Mouse (Mus musculus) lung, embryonic 14.5 days (tissue): ENCODE measurements around the gene Elovl4. TPM values are rescaled to one million over a fixed set of nuclear protein-coding genes. Genes with fewer than 3 reads are reported as not detected.

Experiments
- ATAC-seq: fragments of 200-750 bp; cut with Nextera tagmentation; 2 replicates; pipeline ENCODE4 v1.8.0; 2017; ENCODE audit warnings: mild to moderate bottlenecking, moderate TSS enrichment, moderate library complexity; ENCODE audit not compliant: insufficient read depth
- DNase-seq: peaks from one replicate; pipeline ENCODE4 v3.0.0-alpha.2; 2015
- H3K27ac ChIP-seq: fragments of 300-500 bp; sonication (generic); 2 replicates; pipeline ENCODE4 v1.5.1; 2014; ENCODE audit warnings: low read depth, mild to moderate bottlenecking, moderate library complexity
- H3K27me3 ChIP-seq: fragments of 300-500 bp; sonication (generic); 2 replicates; pipeline ENCODE4 v1.6.1; 2014; ENCODE audit warnings: low read length, control low read depth; ENCODE audit not compliant: insufficient read depth
- H3K36me3 ChIP-seq: fragments of 300-500 bp; sonication (generic); 2 replicates; pipeline ENCODE4 v1.6.1; 2014; ENCODE audit warnings: control low read depth; ENCODE audit not compliant: insufficient read depth
- H3K4me1 ChIP-seq: fragments of 300-500 bp; sonication (generic); 2 replicates; pipeline ENCODE4 v1.6.1; 2014; ENCODE audit warnings: antibody characterized with exemption, control low read depth; ENCODE audit not compliant: insufficient read depth
- H3K4me2 ChIP-seq: fragments of 300-500 bp; sonication (generic); 2 replicates; pipeline ENCODE4 v1.6.1; 2014; ENCODE audit warnings: mild to moderate bottlenecking
- H3K4me3 ChIP-seq: fragments of 300-500 bp; sonication (generic); 2 replicates; pipeline ENCODE4 v1.5.1; 2014; ENCODE audit warnings: low read depth, low read length
- H3K9ac ChIP-seq: fragments of 300-500 bp; sonication (generic); 2 replicates; pipeline ENCODE4 v1.6.1; 2014
- H3K9me3 ChIP-seq: fragments of 300-500 bp; sonication (generic); 2 replicates; pipeline ENCODE4 v1.6.1; 2016; ENCODE audit warnings: low read depth, low read length, control low read depth
- CTCF ChIP-seq: IDR thresholded peaks from 2 replicates; pipeline ENCODE4 v1.5.1; 2016; ENCODE audit warnings: antibody characterized with exemption, low read depth
- WGBS: fragments of 180-500 bp; shearing (Covaris S2); extraction: QIAGEN DNeasy Blood & Tissue Kit; methylation state at CpG from one replicate; pipeline ENCODE4 v1.1.7; 2014; 5-methylcytosine and 5-hydroxymethylcytosine counted together
- polyA plus RNA-seq: library from polyadenylated mRNA; unstranded; fragments of >200 nt; fragmentation: Nextera tagmentation; extraction: Ambion mirVana; gene quantifications from 2 replicates; pipeline ENCODE4 v1.2.1, GENCODE M21; 2014

The Elovl4 gene
- polyA plus RNA-seq = 5.4 and 5.5 TPM in 2 replicates

DNA sequence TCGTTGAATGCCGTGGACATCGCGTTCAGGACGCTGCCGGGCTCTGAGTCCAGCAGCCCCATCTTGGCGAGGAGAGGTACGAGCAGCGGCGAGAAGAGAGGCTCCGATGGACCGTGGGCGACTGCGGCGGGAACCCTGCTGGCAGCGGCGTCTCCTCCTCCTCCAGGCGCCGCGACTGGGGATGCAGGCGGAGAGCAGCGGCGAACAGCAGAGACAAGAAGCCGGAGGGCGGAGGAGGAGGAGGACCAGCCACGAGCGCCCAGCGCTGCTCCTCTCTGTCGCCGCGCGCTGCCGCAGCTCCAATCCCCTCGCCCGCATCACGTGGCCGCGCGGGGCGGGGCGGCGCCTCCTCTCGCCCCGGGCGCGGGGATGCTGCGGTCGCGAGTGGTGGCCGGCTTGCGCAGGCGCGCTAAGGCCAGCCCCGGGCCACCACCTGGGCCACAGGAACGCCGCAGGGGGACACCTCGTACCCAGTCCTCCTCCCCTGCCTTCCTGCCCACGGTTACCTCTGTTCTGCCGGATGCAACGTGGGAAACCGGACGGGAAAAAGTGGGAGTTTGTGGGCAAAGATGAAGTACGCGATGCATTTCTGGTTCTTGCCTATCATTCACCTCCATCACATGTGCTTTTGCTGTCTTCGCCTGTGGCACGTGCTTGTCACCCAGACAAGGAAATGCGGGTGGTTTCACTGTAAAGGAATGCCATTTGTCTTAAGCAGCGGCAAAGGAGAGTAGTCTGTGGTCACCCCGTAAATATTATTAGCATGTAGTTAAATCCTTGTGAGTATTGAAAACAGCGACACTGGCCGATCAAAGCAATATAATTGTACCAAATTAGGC lies at the start of gene Elovl4:
Gene Elovl4 (minus strand): TSS at position 301 of the 839 bp plus-strand sequence.
- Histone ChIP-seq H3K27me3 (peaks cover 22% of the 10 kb centered on the region), H3K4me2 (peak within 1 kb of the TSS; percentile 89), H3K9me3 (no peaks in the 10 kb centered on the region), H3K27ac (peak within 1 kb of the TSS; percentile 36; the same call in 1 of the 2 replicates), H3K36me3 (no peaks in the 10 kb centered on the region), H3K4me3 (peak within 1 kb of the TSS; percentile 63), H3K9ac (peak within 1 kb of the TSS; percentile 57), H3K4me1 (no peaks in the 10 kb centered on the region)
- ATAC-seq = peak; percentile 88
- WGBS = 1% methylated on average over 65 of the region's 71 CpGs
- TF ChIP-seq CTCF = no peak
- peak; percentile 81 for DNase-seq

DNA sequence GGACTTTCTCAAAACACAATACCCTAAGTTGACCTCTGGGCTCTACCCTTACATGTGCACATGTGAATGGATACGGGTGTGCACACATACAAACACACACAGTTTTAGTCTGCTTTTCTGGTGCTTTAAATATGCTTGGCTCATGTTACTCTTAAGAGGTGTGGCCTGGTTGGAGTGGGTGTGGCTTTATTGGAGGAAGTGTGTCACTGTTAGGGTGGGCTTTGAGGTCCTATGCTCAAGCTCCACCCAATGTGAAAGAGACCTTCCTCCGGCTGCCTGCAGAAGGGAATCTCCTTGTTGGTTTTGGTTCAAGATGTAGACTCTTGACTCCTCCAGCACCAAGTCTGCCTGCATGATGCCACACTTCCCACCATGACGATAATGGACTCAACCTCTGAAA lies 46.4 kb upstream of the Elovl4 start:
- H3K9me3 ChIP-seq = no peaks in the 10 kb centered on the region
- H3K27ac ChIP-seq = no peak overlapping the region
- DNase-seq = no peak
- ATAC-seq = no peak; the same call in 1 of the 2 replicates
- H3K4me2 ChIP-seq = no peak overlapping the region
- H3K36me3 ChIP-seq = peaks cover 68% of the 10 kb centered on the region
- no peak overlapping the region for H3K9ac ChIP-seq
- H3K4me1 ChIP-seq = no peaks in the 10 kb centered on the region
- no peak for TF ChIP-seq CTCF
- WGBS = 93% methylated on average over 3 of the region's 3 CpGs
- no peaks in the 10 kb centered on the region for H3K27me3 ChIP-seq
- no peak overlapping the region for H3K4me3 ChIP-seq

DNA sequence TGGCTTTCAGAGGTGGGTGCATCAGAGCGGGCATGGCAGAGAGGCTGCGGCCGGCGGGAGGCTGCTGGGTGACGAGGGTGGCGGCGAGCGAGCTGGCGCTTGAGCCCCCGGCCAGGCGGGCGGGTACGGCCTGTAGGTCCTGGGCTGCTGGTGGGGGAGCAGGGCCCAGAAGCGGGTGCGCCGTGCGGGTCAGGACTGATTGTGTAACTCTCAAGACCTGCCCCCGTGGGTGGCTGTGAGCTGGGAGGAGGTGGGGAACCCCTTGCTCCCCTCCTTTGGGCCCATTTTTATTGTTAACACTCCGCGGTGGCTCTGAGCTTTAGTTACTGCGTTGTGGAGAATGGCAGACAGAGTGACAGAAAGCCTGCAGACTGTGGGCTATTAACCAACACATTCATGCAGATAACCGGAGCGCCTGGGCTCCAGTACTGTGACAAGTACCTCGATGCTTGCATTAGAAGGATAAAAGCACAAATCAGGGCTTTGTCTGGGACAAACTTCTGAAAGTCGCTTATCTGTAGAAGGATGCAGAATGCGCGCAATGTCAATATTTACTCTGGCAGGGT lies 28.8 kb upstream of the Elovl4 start:
- peak; percentile 33 for DNase-seq
- Histone ChIP-seq H3K4me1 (peaks cover 7% of the 10 kb centered on the region; the same call in 1 of the 2 replicates), H3K36me3 (peaks cover 10% of the 10 kb centered on the region; the same call in 1 of the 2 replicates), H3K4me2 (peak overlapping the region; percentile 79), H3K27me3 (no peaks in the 10 kb centered on the region), H3K9ac (peak overlapping the region; percentile 81), H3K4me3 (peak overlapping the region; percentile 94), H3K9me3 (no peaks in the 10 kb centered on the region), H3K27ac (peak overlapping the region; percentile 54; the same call in 1 of the 2 replicates)
- TF ChIP-seq CTCF = no peak
- ATAC-seq = peak; percentile 81
- 1% methylated on average over 27 of the region's 27 CpGs for WGBS

DNA sequence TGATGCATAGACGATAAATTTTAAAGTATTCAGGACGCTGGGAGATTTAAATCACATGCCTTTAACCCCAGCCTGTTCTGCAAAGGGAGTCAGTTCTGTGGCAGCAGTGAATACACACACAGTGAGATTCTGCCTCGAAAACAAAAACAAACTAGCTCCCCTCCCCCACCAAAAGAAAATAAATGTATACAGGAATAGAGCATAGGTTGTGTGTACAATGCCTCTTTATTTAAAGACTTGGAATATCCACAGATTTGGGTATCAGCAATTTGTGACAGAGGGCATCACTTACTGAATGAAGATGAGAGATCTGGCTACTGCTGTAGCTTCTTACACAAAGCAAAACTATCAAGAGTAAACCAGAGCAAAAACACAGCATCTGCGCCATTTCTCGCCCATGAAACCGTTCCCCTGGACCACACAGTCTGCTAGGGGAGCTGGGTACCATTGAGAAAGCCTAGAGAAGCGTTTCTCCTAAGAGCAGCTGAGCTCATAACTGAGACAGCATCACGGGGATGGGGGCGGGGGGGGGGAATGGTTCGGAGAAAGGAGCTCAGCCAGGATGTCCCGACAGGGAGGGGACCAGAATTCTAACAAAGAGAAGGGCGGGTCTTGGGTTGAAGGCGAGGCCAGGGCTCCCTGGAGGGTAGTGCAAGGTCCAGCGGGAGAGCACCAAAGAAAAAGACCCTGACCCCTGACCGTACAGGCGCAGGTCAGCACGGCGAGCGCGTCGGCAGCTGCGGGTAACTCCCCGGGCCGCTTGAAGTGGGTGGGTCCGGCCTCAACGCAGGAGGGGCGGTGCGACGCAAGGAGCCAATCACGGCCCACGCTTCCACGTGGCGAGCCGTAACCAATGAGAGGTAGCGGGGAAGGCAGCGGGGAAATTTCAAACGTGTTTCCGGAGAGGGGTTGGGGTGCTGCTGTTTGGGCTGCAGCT lies 28.0 kb upstream of the Elovl4 start, which contains the start of gene Ttk:
Gene Ttk (plus strand): TSS at position 879 of the 937 bp plus-strand sequence.
- Histone ChIP-seq H3K27ac (peak within 1 kb of the TSS; percentile 61), H3K9me3 (no peaks in the 10 kb centered on the region), H3K4me3 (peak within 1 kb of the TSS; percentile 94), H3K27me3 (no peaks in the 10 kb centered on the region), H3K36me3 (peaks cover 7% of the 10 kb centered on the region; the same call in 1 of the 2 replicates), H3K4me1 (peaks cover 7% of the 10 kb centered on the region; the same call in 1 of the 2 replicates), H3K9ac (peak within 1 kb of the TSS; percentile 81), H3K4me2 (peak within 1 kb of the TSS; percentile 79)
- WGBS = 1% methylated on average over 37 of the region's 38 CpGs
- DNase-seq (peak; percentile 97), ATAC-seq (peak; percentile 99)
- no peak for TF ChIP-seq CTCF

DNA sequence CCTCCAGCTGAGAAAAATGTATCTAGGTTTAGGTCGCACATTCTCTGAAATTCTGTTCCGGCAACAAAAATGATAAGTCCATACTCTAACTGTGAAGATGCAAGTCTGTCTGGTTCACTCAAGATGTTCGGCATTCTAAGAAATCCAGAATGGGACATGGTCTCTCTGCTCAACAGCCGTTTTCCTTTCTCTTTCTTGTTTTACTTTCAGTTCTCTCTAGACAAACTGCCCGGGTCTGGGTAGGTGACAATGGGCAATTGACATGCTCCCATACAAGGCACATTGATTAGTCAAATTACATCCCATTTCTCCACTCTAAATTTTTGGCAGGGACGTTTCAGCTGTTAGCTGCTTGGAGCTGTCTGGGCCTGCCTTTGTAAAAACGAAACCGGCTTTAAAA lies 25.1 kb upstream of the Elovl4 start:
- TF ChIP-seq CTCF = no peak
- peaks cover 7% of the 10 kb centered on the region; the same call in 1 of the 2 replicates for H3K4me1 ChIP-seq
- H3K4me3 ChIP-seq = no peak overlapping the region
- DNase-seq (no peak), ATAC-seq (no peak)
- H3K27me3 ChIP-seq = no peaks in the 10 kb centered on the region
- no peak overlapping the region for H3K9ac ChIP-seq
- H3K36me3 ChIP-seq = no peaks in the 10 kb centered on the region
- no peaks in the 10 kb centered on the region for H3K9me3 ChIP-seq
- no peak overlapping the region for H3K27ac ChIP-seq
- 75% methylated on average over 8 of the region's 8 CpGs for WGBS
- H3K4me2 ChIP-seq = no peak overlapping the region

DNA sequence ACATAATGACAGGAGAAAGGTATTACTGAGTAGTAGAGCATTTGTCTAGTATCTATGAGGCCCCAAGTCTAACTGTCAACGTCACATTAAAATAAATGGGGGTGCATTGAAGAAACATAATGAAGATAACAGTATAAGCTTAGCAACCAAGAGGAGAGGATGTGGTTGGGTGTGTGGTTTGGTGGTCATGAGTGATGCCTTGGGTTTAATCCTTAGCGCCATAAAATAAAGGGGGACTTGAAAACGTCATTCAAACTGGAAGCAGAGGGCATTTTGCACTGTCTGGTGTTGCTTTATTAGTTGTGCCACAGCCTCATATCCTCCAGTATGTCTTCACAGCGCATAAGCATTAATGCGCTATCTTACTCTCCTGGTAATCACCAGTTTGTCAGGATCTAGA lies 23.8 kb upstream of the Elovl4 start:
- 79% methylated on average over 5 of the region's 5 CpGs for WGBS
- H3K27ac ChIP-seq = no peak overlapping the region
- TF ChIP-seq CTCF = no peak
- no peak for DNase-seq
- no peak overlapping the region for H3K9ac ChIP-seq
- no peaks in the 10 kb centered on the region; the same call in 1 of the 2 replicates for H3K9me3 ChIP-seq
- H3K27me3 ChIP-seq = no peaks in the 10 kb centered on the region
- H3K36me3 ChIP-seq = no peaks in the 10 kb centered on the region
- H3K4me2 ChIP-seq = no peak overlapping the region
- no peak for ATAC-seq
- no peak overlapping the region for H3K4me3 ChIP-seq
- no peaks in the 10 kb centered on the region for H3K4me1 ChIP-seq
